Mouse (Mus musculus) kidney, postnatal 36 days (tissue): Measurements from ENCODE around the gene Mib2.
"Not testable (repeated sequence)": the region's sequence is repeated elsewhere in the genome, so short reads cannot be mapped to it uniquely, and the experiment has no call there.

Experiments
- DNase-seq, 2 experiments: peaks; one replicate each; pipeline ENCODE4 v3.0.0; 2021 to 2022; ENCODE audit warnings: mixed read lengths in 2 of 2

The Mib2 gene

GRCm38 (mm10) chr4:155669598-155670075 is 639 bp upstream of the Mib2 start:
- DNase-seq = no peak

GRCm38 (mm10) chr4:155666903-155667302 is 2.1 kb downstream of the Mib2 start:
- DNase-seq = no peak

GRCm38 (mm10) chr4:155660641-155661040 is 8.4 kb downstream of the Mib2 start:
- DNase-seq = no peak

GRCm38 (mm10) chr4:155658961-155659360 is 10.0 kb downstream of the Mib2 start:
- DNase-seq = no peak

GRCm38 (mm10) chr4:155656214-155656751 is 12.7 kb downstream of the Mib2 start:
- DNase-seq = no peak

GRCm38 (mm10) chr4:155654456-155655298 is 14.3 kb downstream of the Mib2 start:
- peak in 1 of 2 experiments; percentile 72 for DNase-seq

- DNase-seq = no peak
These were observed 14.9 kb downstream of the Mib2 start for GRCm38 (mm10) chr4:155654183-155654455.

GRCm38 (mm10) chr4:155653451-155654182 is 15.4 kb downstream of the Mib2 start:
- peak in 1 of 2 experiments; percentile 49 for DNase-seq

GRCm38 (mm10) chr4:155653086-155653450 is 15.9 kb downstream of the Mib2 start, which contains the start of gene Mmp23:
TSS of gene Mmp23 (minus strand) at chr4:155653384.
- DNase-seq = peak in 1 of 2 experiments; percentile 53

- DNase-seq = no peak
These were observed 16.5 kb downstream of the Mib2 start for GRCm38 (mm10) chr4:155652283-155653085.

GRCm38 (mm10) chr4:155651553-155652269 is 17.3 kb downstream of the Mib2 start:
- DNase-seq = no peak

GRCm38 (mm10) chr4:155649355-155649754 is 19.6 kb downstream of the Mib2 start:
- no peak for DNase-seq

- no peak for DNase-seq
These were observed 23.3 kb downstream of the Mib2 start for GRCm38 (mm10) chr4:155645721-155646120.

- not testable (repeated sequence) for DNase-seq
These were observed 23.7 kb downstream of the Mib2 start, which contains the start of gene Gm10563 for GRCm38 (mm10) chr4:155645308-155645707. TSS of gene Gm10563 (minus strand) at chr4:155645408.

GRCm38 (mm10) chr4:155643531-155643930 is 25.5 kb downstream of the Mib2 start:
- peak; percentile 47 to 58 for DNase-seq

- DNase-seq = peak; percentile 23 to 47
These were observed 33.1 kb downstream of the Mib2 start for GRCm38 (mm10) chr4:155635766-155636499.

GRCm38 (mm10) chr4:155630267-155630666 is 38.7 kb downstream of the Mib2 start:
- DNase-seq = no peak

GRCm38 (mm10) chr4:155624338-155625291 is 44.4 kb downstream of the Mib2 start, which contains the start of gene Cdk11b:
TSS of gene Cdk11b (plus strand) at chr4:155624854.
- peak; percentile 96 to 98 for DNase-seq

- DNase-seq = no peak
These were observed 50.7 kb downstream of the Mib2 start for GRCm38 (mm10) chr4:155618321-155618720.

- DNase-seq = no peak
These were observed 55.7 kb downstream of the Mib2 start for GRCm38 (mm10) chr4:155613264-155613663.
